Mouse (Mus musculus) hindbrain, embryonic 15.5 days (tissue): Measurements from ENCODE around the gene Slc25a21. TPM values are rescaled to one million over a fixed set of nuclear protein-coding genes. Genes with fewer than 3 reads are reported as not detected.
"Not testable (repeated sequence)": the region's sequence is repeated elsewhere in the genome, so short reads cannot be mapped to it uniquely, and the experiment has no call there.

Experiments used
- ATAC-seq: fragments of 200-750 bp; cut with Nextera tagmentation; 2 replicates; pipeline ENCODE4 v1.8.0; 2017; ENCODE audit warnings: low read depth, moderate number of reproducible peaks, moderate TSS enrichment; ENCODE audit not compliant: low FRiP score
- H3K27ac ChIP-seq: fragments of 300-500 bp; sonication (generic); replicated peaks from 2 replicates; pipeline ENCODE4 v1.5.1; 2015; ENCODE audit warnings: mild to moderate bottlenecking, inconsistent platforms
- H3K27me3 ChIP-seq: fragments of 300-500 bp; sonication (generic); 2 replicates; pipeline ENCODE4 v1.6.1; 2015; ENCODE audit warnings: control low read depth, inconsistent platforms
- H3K36me3 ChIP-seq: fragments of 300-500 bp; sonication (generic); 2 replicates; pipeline ENCODE4 v1.6.1; 2015; ENCODE audit warnings: control low read depth, inconsistent platforms
- H3K4me1 ChIP-seq: fragments of 300-500 bp; sonication (generic); replicated peaks from 2 replicates; pipeline ENCODE4 v1.6.1; 2015; ENCODE audit warnings: control low read depth, inconsistent platforms
- H3K4me2 ChIP-seq: fragments of 300-500 bp; sonication (generic); 2 replicates; pipeline ENCODE4 v1.6.1; 2015; ENCODE audit warnings: moderate library complexity, mild to moderate bottlenecking, inconsistent platforms
- H3K4me3 ChIP-seq: fragments of 300-500 bp; sonication (generic); 2 replicates; pipeline ENCODE4 v1.5.1; 2015; ENCODE audit warnings: mild to moderate bottlenecking, inconsistent platforms
- H3K9ac ChIP-seq: fragments of 300-500 bp; sonication (generic); 2 replicates; pipeline ENCODE4 v1.6.1; 2015; ENCODE audit warnings: inconsistent platforms
- H3K9me3 ChIP-seq: fragments of 300-500 bp; sonication (generic); 2 replicates; pipeline ENCODE4 v1.6.1; 2016; ENCODE audit warnings: control low read depth, inconsistent platforms
- WGBS: fragments of 180-500 bp; shearing (Covaris S2); methylation state at CpG from one replicate; pipeline ENCODE4 v1.1.7; 2015; 5-methylcytosine and 5-hydroxymethylcytosine counted together
- polyA plus RNA-seq: library from polyadenylated mRNA; unstranded; fragments of >200 nt; fragmentation: Nextera tagmentation; extraction: Ambion mirVana; gene quantifications from 2 replicates; pipeline ENCODE4 v1.2.1, GENCODE M21; 2015

The Slc25a21 gene
- polyA plus RNA-seq, result 0.10 and 0.33 TPM in 2 replicates

- H3K36me3 ChIP-seq, result no peaks in the 10 kb centered on the region
- no peak within 1 kb of the TSS for H3K27ac ChIP-seq
- no peak for ATAC-seq
- peak within 1 kb of the TSS; percentile 42 for H3K4me3 ChIP-seq
- peaks cover 16% of the 10 kb centered on the region; the same call in 1 of the 2 replicates for H3K27me3 ChIP-seq
- peak within 1 kb of the TSS; percentile 82 for H3K4me2 ChIP-seq
- peak within 1 kb of the TSS; percentile 21 for H3K9ac ChIP-seq
- peaks cover 10% of the 10 kb centered on the region for H3K4me1 ChIP-seq
- H3K9me3 ChIP-seq, result no peaks in the 10 kb centered on the region
- WGBS, result 60% methylated on average over 10 of the region's 10 CpGs
Observed at GRCm38 (mm10) chr12:57197363-57198026, at the start of gene Slc25a21. Gene Slc25a21, minus strand, starts transcription at chr12:57197472.

GRCm38 (mm10) chr12:57243671-57244495, 46.6 kb upstream of the Slc25a21 start:
- Histone ChIP-seq H3K27ac (no peak overlapping the region), H3K27me3 (no peaks in the 10 kb centered on the region), H3K4me2 (no peak overlapping the region), H3K9ac (no peak overlapping the region), H3K4me3 (no peak overlapping the region), H3K36me3 (peaks cover 15% of the 10 kb centered on the region), H3K4me1 (no peaks in the 10 kb centered on the region), H3K9me3 (no peaks in the 10 kb centered on the region)
- ATAC-seq, result no peak
- 89% methylated on average over 5 of the region's 5 CpGs for WGBS

- H3K36me3 ChIP-seq, result peaks cover 3% of the 10 kb centered on the region
- peaks cover 8% of the 10 kb centered on the region; the same call in 1 of the 2 replicates for H3K4me1 ChIP-seq
- H3K9ac ChIP-seq, result no peak overlapping the region
- H3K27ac ChIP-seq, result no peak overlapping the region
- no peaks in the 10 kb centered on the region for H3K9me3 ChIP-seq
- H3K4me2 ChIP-seq, result no peak overlapping the region
- H3K4me3 ChIP-seq, result no peak overlapping the region
- H3K27me3 ChIP-seq, result no peaks in the 10 kb centered on the region
- no peak for ATAC-seq
- WGBS, result 92% methylated on average over 5 of the region's 5 CpGs
Observed at GRCm38 (mm10) chr12:57233386-57233785, 36.1 kb upstream of the Slc25a21 start.

- peaks cover 8% of the 10 kb centered on the region; the same call in 1 of the 2 replicates for H3K4me1 ChIP-seq
- H3K36me3 ChIP-seq, result no peaks in the 10 kb centered on the region
- no peak for ATAC-seq
- H3K9ac ChIP-seq, result peak overlapping the region; percentile 69
- peak overlapping the region; percentile 94 for H3K4me3 ChIP-seq
- 77% methylated on average over 14 of the region's 14 CpGs for WGBS
- no peak overlapping the region for H3K27ac ChIP-seq
- H3K27me3 ChIP-seq, result no peaks in the 10 kb centered on the region
- H3K4me2 ChIP-seq, result peak overlapping the region; percentile 62
- no peaks in the 10 kb centered on the region for H3K9me3 ChIP-seq
Observed at GRCm38 (mm10) chr12:57231085-57231875, 34.0 kb upstream of the Slc25a21 start.

GRCm38 (mm10) chr12:57230192-57230706, 33.0 kb upstream of the Slc25a21 start, which contains the start of the genes Prps1l3 and Mipol1:
Gene Prps1l3, plus strand, starts transcription at chr12:57230412.
Gene Mipol1, plus strand, starts transcription at chr12:57230427.
- Histone ChIP-seq H3K4me2 (peak within 1 kb of the TSS; percentile 62), H3K36me3 (no peaks in the 10 kb centered on the region), H3K9me3 (no peaks in the 10 kb centered on the region), H3K27ac (peak within 1 kb of the TSS; percentile 85), H3K9ac (peak within 1 kb of the TSS; percentile 69), H3K4me1 (peaks cover 8% of the 10 kb centered on the region; the same call in 1 of the 2 replicates), H3K4me3 (peak within 1 kb of the TSS; percentile 94), H3K27me3 (no peaks in the 10 kb centered on the region)
- peak; percentile 98 for ATAC-seq
- WGBS, result under 1% methylated on average over 55 of the region's 58 CpGs

- H3K9me3 ChIP-seq, result no peaks in the 10 kb centered on the region
- H3K36me3 ChIP-seq, result no peaks in the 10 kb centered on the region
- ATAC-seq, result 0 out of 2 replicates have a peak, but pooled peaks have one; percentile 2
- peak overlapping the region; percentile 94 for H3K4me3 ChIP-seq
- H3K4me2 ChIP-seq, result peak overlapping the region; percentile 62
- peak overlapping the region; percentile 65 for H3K9ac ChIP-seq
- H3K27ac ChIP-seq, result peak overlapping the region; percentile 85
- 37% methylated on average over 4 of the region's 4 CpGs for WGBS
- H3K27me3 ChIP-seq, result no peaks in the 10 kb centered on the region
- H3K4me1 ChIP-seq, result peaks cover 8% of the 10 kb centered on the region; the same call in 1 of the 2 replicates
Observed at GRCm38 (mm10) chr12:57229703-57230102, 32.4 kb upstream of the Slc25a21 start.

GRCm38 (mm10) chr12:57227776-57228175, 30.5 kb upstream of the Slc25a21 start:
- 86% methylated on average over 6 of the region's 8 CpGs for WGBS
- ATAC-seq, result no peak

GRCm38 (mm10) chr12:57226411-57226810, 29.1 kb upstream of the Slc25a21 start:
- no peak overlapping the region for H3K9ac ChIP-seq
- peaks cover 5% of the 10 kb centered on the region; the same call in 1 of the 2 replicates for H3K4me1 ChIP-seq
- H3K27ac ChIP-seq, result no peak overlapping the region
- H3K9me3 ChIP-seq, result no peaks in the 10 kb centered on the region
- H3K27me3 ChIP-seq, result no peaks in the 10 kb centered on the region
- WGBS, result 92% methylated on average over 9 of the region's 9 CpGs
- H3K4me3 ChIP-seq, result no peak overlapping the region
- no peak overlapping the region for H3K4me2 ChIP-seq
- no peaks in the 10 kb centered on the region for H3K36me3 ChIP-seq
- ATAC-seq, result no peak

More at GRCm38 (mm10) chr12:57227776-57228175, 30.5 kb upstream of the Slc25a21 start:
- Histone ChIP-seq H3K27ac (no peak overlapping the region), H3K9ac (no peak overlapping the region), H3K9me3 (no peaks in the 10 kb centered on the region), H3K4me2 (no peak overlapping the region), H3K4me1 (peaks cover 8% of the 10 kb centered on the region; the same call in 1 of the 2 replicates), H3K27me3 (no peaks in the 10 kb centered on the region), H3K4me3 (no peak overlapping the region), H3K36me3 (no peaks in the 10 kb centered on the region)

GRCm38 (mm10) chr12:57212463-57212862, 15.2 kb upstream of the Slc25a21 start:
- peak overlapping the region; percentile 92 for H3K4me2 ChIP-seq
- H3K4me1 ChIP-seq, H3K27ac ChIP-seq, H3K9ac ChIP-seq, H3K4me3 ChIP-seq, H3K36me3 ChIP-seq, H3K27me3 ChIP-seq, H3K9me3 ChIP-seq: not testable (repeated sequence)
- 86% methylated on average over 5 of the region's 5 CpGs for WGBS
- peak; percentile 57; the same call in 1 of the 2 replicates for ATAC-seq

GRCm38 (mm10) chr12:57211353-57212311, 14.4 kb upstream of the Slc25a21 start:
- Histone ChIP-seq H3K9me3 (no peaks in the 10 kb centered on the region), H3K4me2 (peak overlapping the region; percentile 92), H3K4me1 (peaks cover 3% of the 10 kb centered on the region), H3K4me3 (peak overlapping the region; percentile 48), H3K27me3 (no peaks in the 10 kb centered on the region), H3K36me3 (no peaks in the 10 kb centered on the region), H3K9ac (peak overlapping the region; percentile 55), H3K27ac (no peak overlapping the region; the same call in 1 of the 2 replicates)
- 6% methylated on average over 30 of the region's 30 CpGs for WGBS
- peak; percentile 85 for ATAC-seq
